Mouse (Mus musculus): ENCODE results near the gene Armc2. TPM values are rescaled to one million over a fixed set of nuclear protein-coding genes. Genes with fewer than 3 reads are reported as not detected.

Armc2 gene
- total and polyA plus RNA-seq, 2 experiments from 2014 or later: 1.7 to 3.3 TPM

- Histone ChIP-seq H3K4me2 (ENCODE audit: low read depth, low read length) (no peak overlapping the region), H3K9me3 (replicated peaks; ENCODE audit: control insufficient read depth, low read length) (no peaks in the 10 kb centered on the region), H3K27me3 (ENCODE audit: control insufficient read depth, insufficient read depth, low read length) (no peaks in the 10 kb centered on the region), H3K4me3 (ENCODE audit: low read depth, low read length) (no peak overlapping the region), H3K36me3 (replicated peaks; ENCODE audit: control insufficient read depth, insufficient read depth, low read length) (no peaks in the 10 kb centered on the region), H3K4me1 (ENCODE audit: control insufficient read depth, insufficient read depth) (no peaks in the 10 kb centered on the region), H3K9ac (replicated peaks; ENCODE audit: low read depth, low read length) (no peak overlapping the region), H3K27ac (ENCODE audit: low read depth) (no peak overlapping the region)
- WGBS: 84% methylated on average over 4 of the region's 4 CpGs
- TF ChIP-seq EP300 (IDR thresholded peaks at IDR 0.05; ENCODE audit: low read depth) (no peak), CTCF (IDR thresholded peaks at IDR 0.05; ENCODE audit: low read depth) (no peak)
- DNase-seq (ENCODE audit: low spot score) (no peak), ATAC-seq (ENCODE audit: insufficient read depth, low read depth) (no peak)
These were observed 55.5 kb downstream of the Armc2 start for GRCm38 (mm10) chr10:41962725-41963124.

- no peaks in the 10 kb centered on the region for H3K27me3 ChIP-seq (ENCODE audit: control insufficient read depth, insufficient read depth, low read length)
- 53% methylated on average over 2 of the region's 2 CpGs for WGBS
- H3K36me3 ChIP-seq (replicated peaks; ENCODE audit: control insufficient read depth, insufficient read depth, low read length): no peaks in the 10 kb centered on the region
- no peak for DNase-seq (ENCODE audit: low spot score)
- TF ChIP-seq CTCF (IDR thresholded peaks at IDR 0.05; ENCODE audit: low read depth) (peak; percentile 48), EP300 (IDR thresholded peaks at IDR 0.05; ENCODE audit: low read depth) (no peak)
- no peaks in the 10 kb centered on the region for H3K9me3 ChIP-seq (replicated peaks; ENCODE audit: control insufficient read depth, low read length)
- H3K4me1 ChIP-seq (ENCODE audit: control insufficient read depth, insufficient read depth): no peaks in the 10 kb centered on the region
- no peak overlapping the region for H3K9ac ChIP-seq (replicated peaks; ENCODE audit: low read depth, low read length)
- no peak overlapping the region for H3K27ac ChIP-seq (ENCODE audit: low read depth)
- no peak overlapping the region for H3K4me3 ChIP-seq (ENCODE audit: low read depth, low read length)
- no peak overlapping the region for H3K4me2 ChIP-seq (ENCODE audit: low read depth, low read length)
- ATAC-seq (ENCODE audit: insufficient read depth, low read depth): peak; percentile 41; the same call in 1 of the 2 replicates
These were observed 58.4 kb downstream of the Armc2 start for GRCm38 (mm10) chr10:41959808-41960207.

GRCm38 (mm10) chr10:41958677-41959274 lies 59.5 kb downstream of the Armc2 start:
- no peak for DNase-seq (ENCODE audit: low spot score)
- H3K27ac ChIP-seq (ENCODE audit: low read depth): no peak overlapping the region
- WGBS: 92% methylated on average over 19 of the region's 19 CpGs

GRCm38 (mm10) chr10:41957421-41958225 lies 60.6 kb downstream of the Armc2 start:
- 89% methylated on average over 18 of the region's 18 CpGs for WGBS
- no peak for TF ChIP-seq EP300 (IDR thresholded peaks at IDR 0.05; ENCODE audit: low read depth)
- no peak for TF ChIP-seq CTCF (IDR thresholded peaks at IDR 0.05; ENCODE audit: low read depth)
- Histone ChIP-seq H3K4me1 (ENCODE audit: control insufficient read depth, insufficient read depth) (no peaks in the 10 kb centered on the region), H3K36me3 (replicated peaks; ENCODE audit: control insufficient read depth, insufficient read depth, low read length) (no peaks in the 10 kb centered on the region), H3K4me2 (ENCODE audit: low read depth, low read length) (no peak overlapping the region), H3K9me3 (replicated peaks; ENCODE audit: control insufficient read depth, low read length) (no peaks in the 10 kb centered on the region), H3K27me3 (ENCODE audit: control insufficient read depth, insufficient read depth, low read length) (no peaks in the 10 kb centered on the region), H3K9ac (replicated peaks; ENCODE audit: low read depth, low read length) (no peak overlapping the region), H3K27ac (ENCODE audit: low read depth) (no peak overlapping the region), H3K4me3 (ENCODE audit: low read depth, low read length) (no peak overlapping the region)
- DNase-seq (ENCODE audit: low spot score): no peak
- no peak for ATAC-seq (ENCODE audit: insufficient read depth, low read depth)

More at GRCm38 (mm10) chr10:41958677-41959274, 59.5 kb downstream of the Armc2 start:
- no peak for TF ChIP-seq CTCF (IDR thresholded peaks at IDR 0.05; ENCODE audit: low read depth)
- no peak for TF ChIP-seq EP300 (IDR thresholded peaks at IDR 0.05; ENCODE audit: low read depth)
- H3K4me1 ChIP-seq (ENCODE audit: control insufficient read depth, insufficient read depth): no peaks in the 10 kb centered on the region
- H3K27me3 ChIP-seq (ENCODE audit: control insufficient read depth, insufficient read depth, low read length): no peaks in the 10 kb centered on the region
- no peaks in the 10 kb centered on the region for H3K36me3 ChIP-seq (replicated peaks; ENCODE audit: control insufficient read depth, insufficient read depth, low read length)
- no peak overlapping the region for H3K4me2 ChIP-seq (ENCODE audit: low read depth, low read length)
- no peak for ATAC-seq (ENCODE audit: insufficient read depth, low read depth)
- no peak overlapping the region for H3K4me3 ChIP-seq (ENCODE audit: low read depth, low read length)
- H3K9me3 ChIP-seq (replicated peaks; ENCODE audit: control insufficient read depth, low read length): no peaks in the 10 kb centered on the region
- H3K9ac ChIP-seq (replicated peaks; ENCODE audit: low read depth, low read length): no peak overlapping the region

GRCm38 (mm10) chr10:41953528-41953864 lies 64.7 kb downstream of the Armc2 start:
- no peak overlapping the region for H3K9ac ChIP-seq (replicated peaks; ENCODE audit: low read depth, low read length)
- no peak overlapping the region for H3K4me2 ChIP-seq (ENCODE audit: low read depth, low read length)
- no peak for DNase-seq (ENCODE audit: low spot score)
- H3K4me1 ChIP-seq (ENCODE audit: control insufficient read depth, insufficient read depth): no peaks in the 10 kb centered on the region
- no peaks in the 10 kb centered on the region for H3K27me3 ChIP-seq (ENCODE audit: control insufficient read depth, insufficient read depth, low read length)
- no peak overlapping the region for H3K27ac ChIP-seq (ENCODE audit: low read depth)
- no peak overlapping the region for H3K4me3 ChIP-seq (ENCODE audit: low read depth, low read length)
- H3K36me3 ChIP-seq (replicated peaks; ENCODE audit: control insufficient read depth, insufficient read depth, low read length): no peaks in the 10 kb centered on the region
- no peaks in the 10 kb centered on the region for H3K9me3 ChIP-seq (replicated peaks; ENCODE audit: control insufficient read depth, low read length)
- no peak for TF ChIP-seq CTCF (IDR thresholded peaks at IDR 0.05; ENCODE audit: low read depth)
- no peak for TF ChIP-seq EP300 (IDR thresholded peaks at IDR 0.05; ENCODE audit: low read depth)
- WGBS: 91% methylated on average over 5 of the region's 5 CpGs
- ATAC-seq (ENCODE audit: insufficient read depth, low read depth): no peak
